Mouse (Mus musculus) embryonic facial prominence, embryonic 13.5 days (tissue): ENCODE data around the gene Trim7. TPM values are rescaled to one million over a fixed set of nuclear protein-coding genes. Genes with fewer than 3 reads are reported as not detected.

Experiments used
- ATAC-seq: fragments of 200-750 bp; cut with Nextera tagmentation; 2 replicates; pipeline ENCODE4 v1.8.0; 2017; ENCODE audit warnings: low read depth; ENCODE audit not compliant: insufficient number of reproducible peaks, insufficient read depth, low FRiP score, low TSS enrichment
- H3K27ac ChIP-seq: fragments of 300-500 bp; sonication (generic); 2 replicates; pipeline ENCODE4 v1.5.1; 2015; ENCODE audit warnings: moderate library complexity, mild to moderate bottlenecking, inconsistent platforms
- H3K27me3 ChIP-seq: fragments of 300-500 bp; sonication (generic); 2 replicates; pipeline ENCODE4 v1.6.1; 2015; ENCODE audit warnings: mild to moderate bottlenecking, inconsistent platforms
- H3K36me3 ChIP-seq: fragments of 300-500 bp; sonication (generic); 2 replicates; pipeline ENCODE4 v1.6.1; 2015; ENCODE audit warnings: mild to moderate bottlenecking, inconsistent platforms
- H3K4me1 ChIP-seq: fragments of 300-500 bp; sonication (generic); 2 replicates; pipeline ENCODE4 v1.6.1; 2015; ENCODE audit warnings: inconsistent platforms
- H3K4me2 ChIP-seq: fragments of 300-500 bp; sonication (generic); 2 replicates; pipeline ENCODE4 v1.6.1; 2015; ENCODE audit warnings: moderate library complexity, mild to moderate bottlenecking, inconsistent platforms
- H3K4me3 ChIP-seq: fragments of 300-500 bp; sonication (generic); 2 replicates; pipeline ENCODE4 v1.5.1; 2015; ENCODE audit warnings: mild to moderate bottlenecking, inconsistent platforms
- H3K9ac ChIP-seq: fragments of 300-500 bp; sonication (generic); 2 replicates; pipeline ENCODE4 v1.6.1; 2015; ENCODE audit warnings: mild to moderate bottlenecking, inconsistent platforms
- H3K9me3 ChIP-seq: fragments of 300-500 bp; sonication (generic); 2 replicates; pipeline ENCODE4 v1.6.1; 2016; ENCODE audit warnings: inconsistent platforms
- WGBS: fragments of 180-500 bp; shearing (Covaris S2); methylation state at CpG from one replicate; pipeline ENCODE4 v1.1.7; 2015; ENCODE audit warnings: mixed read lengths; 5-methylcytosine and 5-hydroxymethylcytosine counted together
- polyA plus RNA-seq: library from polyadenylated mRNA; unstranded; fragments of >200 nt; fragmentation: Nextera tagmentation; extraction: Ambion mirVana; gene quantifications from 2 replicates; pipeline ENCODE4 v1.2.1, GENCODE M21; 2015

Trim7 gene
- polyA plus RNA-seq, 1 experiment from 2014 or later: 1.1 TPM

DNA sequence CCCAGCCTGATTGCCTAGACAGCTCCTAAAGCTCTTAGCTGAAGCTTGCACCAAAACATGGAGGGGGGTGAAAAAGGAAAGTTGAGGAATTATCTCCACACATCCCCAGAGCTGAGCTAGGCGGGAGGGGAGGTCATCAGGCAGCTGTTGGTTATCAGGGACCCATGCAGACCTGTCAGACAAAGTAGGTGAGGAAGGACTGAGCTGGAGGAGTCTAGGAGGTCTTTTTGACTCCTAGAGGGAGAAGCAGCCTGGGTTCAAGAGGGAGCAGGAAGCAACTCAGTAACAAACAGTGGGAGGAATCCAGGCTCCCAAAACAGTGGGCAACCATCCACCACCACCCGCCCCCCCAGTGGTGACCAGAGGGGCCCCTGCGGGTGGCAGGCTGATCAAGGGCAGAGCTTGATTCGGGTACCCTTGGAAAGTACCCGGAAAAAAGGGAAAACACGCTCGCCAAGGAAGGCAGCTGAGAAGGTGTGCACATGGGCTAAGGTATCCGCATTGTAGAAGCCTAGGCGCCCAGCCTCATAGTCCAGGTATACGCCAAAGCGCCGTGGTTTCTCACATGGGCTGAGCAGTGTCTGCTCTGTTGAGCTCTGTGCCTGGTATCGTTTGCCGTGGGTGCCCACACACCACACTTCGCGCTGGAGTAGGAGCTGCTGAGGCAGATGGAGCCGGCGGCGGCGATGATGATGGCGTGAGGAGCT, 18.9 kb upstream of the Trim7 start:
- Histone ChIP-seq H3K4me1 (peaks cover 13% of the 10 kb centered on the region), H3K36me3 (peaks cover 99% of the 10 kb centered on the region), H3K4me2 (no peak overlapping the region), H3K9ac (no peak overlapping the region), H3K27me3 (no peaks in the 10 kb centered on the region), H3K27ac (no peak overlapping the region), H3K4me3 (no peak overlapping the region), H3K9me3 (no peaks in the 10 kb centered on the region)
- ATAC-seq: no peak; the same call in 1 of the 2 replicates
- 57% methylated on average over 21 of the region's 21 CpGs for WGBS

DNA sequence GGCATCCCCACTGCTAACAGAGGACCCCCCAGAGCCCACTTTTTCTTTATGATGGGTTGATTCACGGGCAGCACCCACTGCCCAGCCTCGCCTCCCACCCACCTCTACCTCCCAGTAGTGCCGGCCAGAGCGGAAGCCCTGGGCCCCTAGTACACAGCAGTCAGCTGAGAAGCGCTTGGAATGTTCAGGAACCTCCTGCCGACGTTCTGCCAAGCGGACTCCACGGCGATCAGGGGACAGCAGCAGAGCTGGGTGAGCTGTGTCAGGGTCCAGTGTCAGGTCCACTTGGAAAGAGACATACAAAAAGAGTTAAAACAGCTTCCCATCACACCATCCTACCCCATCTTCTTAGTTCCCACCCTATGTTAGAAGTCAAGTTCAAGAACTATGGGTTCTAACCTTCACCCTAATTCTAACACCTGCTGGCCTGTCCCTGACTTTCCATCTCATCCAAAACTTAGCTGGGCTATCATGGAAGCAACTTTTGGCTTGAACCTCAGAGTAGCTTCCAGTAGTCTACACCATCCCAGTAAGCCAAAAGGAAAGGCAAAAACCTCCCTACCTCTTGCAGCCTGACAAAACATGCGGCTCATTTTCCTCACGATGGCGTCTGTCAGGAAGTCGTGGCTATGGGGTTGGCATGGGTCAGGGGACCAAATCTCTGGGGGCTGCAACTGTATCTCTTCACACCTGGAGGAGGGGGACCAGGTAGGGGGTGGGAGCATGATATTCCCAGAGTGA, 18.2 kb upstream of the Trim7 start:
- Histone ChIP-seq H3K9ac (no peak overlapping the region), H3K4me1 (peaks cover 6% of the 10 kb centered on the region; the same call in 1 of the 2 replicates), H3K36me3 (peaks cover 99% of the 10 kb centered on the region), H3K9me3 (no peaks in the 10 kb centered on the region), H3K27ac (no peak overlapping the region), H3K27me3 (no peaks in the 10 kb centered on the region), H3K4me3 (no peak overlapping the region), H3K4me2 (no peak overlapping the region)
- no peak; the same call in 1 of the 2 replicates for ATAC-seq
- WGBS: 61% methylated on average over 14 of the region's 14 CpGs

- peaks cover 98% of the 10 kb centered on the region for H3K36me3 ChIP-seq
- H3K27ac ChIP-seq: no peak overlapping the region
- no peak overlapping the region for H3K4me3 ChIP-seq
- no peak overlapping the region for H3K4me2 ChIP-seq
- no peaks in the 10 kb centered on the region for H3K9me3 ChIP-seq
- no peak for ATAC-seq
- peaks cover 2% of the 10 kb centered on the region; the same call in 1 of the 2 replicates for H3K4me1 ChIP-seq
- no peak overlapping the region for H3K9ac ChIP-seq
- H3K27me3 ChIP-seq: no peaks in the 10 kb centered on the region
Observed at GRCm38 (mm10) chr11:48808304-48808646, 17.7 kb upstream of the Trim7 start.

GRCm38 (mm10) chr11:48808737-48809433, 17.1 kb upstream of the Trim7 start:
- ATAC-seq: no peak
- no peak overlapping the region for H3K9ac ChIP-seq
- H3K4me1 ChIP-seq: peaks cover 5% of the 10 kb centered on the region
- H3K27me3 ChIP-seq: no peaks in the 10 kb centered on the region
- WGBS: 72% methylated on average over 16 of the region's 16 CpGs
- H3K4me2 ChIP-seq: no peak overlapping the region
- H3K36me3 ChIP-seq: peaks cover 94% of the 10 kb centered on the region
- H3K27ac ChIP-seq: peak overlapping the region; percentile 28
- H3K4me3 ChIP-seq: no peak overlapping the region
- H3K9me3 ChIP-seq: no peaks in the 10 kb centered on the region

DNA sequence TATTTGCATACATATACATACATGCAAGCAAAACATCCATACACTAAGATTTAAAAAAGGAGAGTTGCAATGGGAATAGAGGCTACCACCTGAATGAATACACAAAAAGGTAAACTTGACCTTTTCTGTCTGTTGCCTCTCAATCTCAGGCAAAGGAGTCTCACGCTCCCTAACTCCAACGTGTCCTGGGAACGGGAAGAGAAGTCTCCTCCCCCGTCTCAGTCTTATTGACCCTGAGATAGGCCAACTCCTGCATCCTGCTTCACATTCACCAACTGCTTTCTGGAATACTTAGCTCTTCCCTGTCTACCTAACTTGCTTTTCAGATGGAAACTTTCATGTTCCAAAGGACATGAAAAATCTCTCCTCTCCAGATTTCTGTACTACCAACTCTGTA, 16.5 kb upstream of the Trim7 start:
- H3K4me1 ChIP-seq: peaks cover 9% of the 10 kb centered on the region
- H3K9ac ChIP-seq: no peak overlapping the region
- no peaks in the 10 kb centered on the region for H3K9me3 ChIP-seq
- no peak overlapping the region for H3K4me3 ChIP-seq
- peak overlapping the region; percentile 28; the same call in 1 of the 2 replicates for H3K27ac ChIP-seq
- H3K4me2 ChIP-seq: no peak overlapping the region
- no peaks in the 10 kb centered on the region for H3K27me3 ChIP-seq
- 67% methylated on average over 4 of the region's 4 CpGs for WGBS
- ATAC-seq: no peak
- H3K36me3 ChIP-seq: peaks cover 90% of the 10 kb centered on the region

DNA sequence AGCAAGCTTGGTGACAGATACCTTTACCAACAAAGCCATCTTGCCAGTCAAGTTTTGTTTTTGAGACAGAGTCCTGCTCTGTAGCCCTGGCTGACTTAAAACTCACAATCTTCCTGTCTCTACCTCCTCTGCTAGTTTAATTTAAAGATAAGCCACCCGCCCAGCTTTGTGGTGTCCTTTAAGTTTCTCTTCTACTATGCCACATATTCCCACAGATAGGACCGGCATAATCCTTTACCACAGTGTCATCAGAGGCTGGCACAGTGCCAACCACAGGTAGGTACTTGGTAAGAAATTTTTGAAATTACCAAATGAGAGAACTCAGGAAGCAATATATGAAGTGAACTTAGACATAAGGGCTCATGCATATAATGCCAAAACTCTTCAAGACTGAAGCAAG, 15.8 kb upstream of the Trim7 start:
- H3K27ac ChIP-seq: no peak overlapping the region
- H3K9me3 ChIP-seq: no peaks in the 10 kb centered on the region
- H3K27me3 ChIP-seq: no peaks in the 10 kb centered on the region
- no peak overlapping the region for H3K4me3 ChIP-seq
- no peak overlapping the region for H3K9ac ChIP-seq
- H3K4me2 ChIP-seq: no peak overlapping the region
- peaks cover 16% of the 10 kb centered on the region for H3K4me1 ChIP-seq
- ATAC-seq: no peak
- 87% methylated on average over 2 of the region's 2 CpGs for WGBS
- H3K36me3 ChIP-seq: peaks cover 88% of the 10 kb centered on the region

- H3K27me3 ChIP-seq: no peaks in the 10 kb centered on the region
- no peak overlapping the region for H3K4me3 ChIP-seq
- H3K9ac ChIP-seq: no peak overlapping the region
- ATAC-seq: no peak
- peaks cover 28% of the 10 kb centered on the region for H3K4me1 ChIP-seq
- H3K9me3 ChIP-seq: no peaks in the 10 kb centered on the region
- H3K4me2 ChIP-seq: no peak overlapping the region
- H3K36me3 ChIP-seq: peaks cover 52% of the 10 kb centered on the region
- no peak overlapping the region for H3K27ac ChIP-seq
Observed at GRCm38 (mm10) chr11:48813782-48814181, 12.2 kb upstream of the Trim7 start.

- 75% methylated on average over 16 of the region's 16 CpGs for whole genome bisulfite sequencing
- no peak overlapping the region for H3K27ac ChIP-seq
- peak overlapping the region; percentile 83 for H3K4me2 ChIP-seq
- H3K9me3 ChIP-seq: no peaks in the 10 kb centered on the region
- peaks cover 32% of the 10 kb centered on the region for H3K36me3 ChIP-seq
- no peaks in the 10 kb centered on the region for H3K27me3 ChIP-seq
- peak overlapping the region; percentile 89 for H3K9ac ChIP-seq
- H3K4me1 ChIP-seq: peaks cover 28% of the 10 kb centered on the region
- peak overlapping the region; percentile 75 for H3K4me3 ChIP-seq
- ATAC-seq: no peak
Observed at GRCm38 (mm10) chr11:48815851-48816250, 10.1 kb upstream of the Trim7 start.

- peak overlapping the region; percentile 57; the same call in 1 of the 2 replicates for H3K27ac ChIP-seq
- peak overlapping the region; percentile 89 for H3K9ac ChIP-seq
- H3K4me3 ChIP-seq: peak overlapping the region; percentile 75
- H3K4me2 ChIP-seq: peak overlapping the region; percentile 83
- ATAC-seq: peak; percentile 39
- H3K9me3 ChIP-seq: no peaks in the 10 kb centered on the region
- 4% methylated on average over 23 of the region's 23 CpGs for WGBS
- no peaks in the 10 kb centered on the region for H3K27me3 ChIP-seq
- peaks cover 27% of the 10 kb centered on the region for H3K36me3 ChIP-seq
- H3K4me1 ChIP-seq: peaks cover 28% of the 10 kb centered on the region
Observed at GRCm38 (mm10) chr11:48816281-48816781, 9.6 kb upstream of the Trim7 start.

- Histone ChIP-seq H3K4me2 (peak within 1 kb of the TSS; percentile 83), H3K27me3 (no peaks in the 10 kb centered on the region), H3K36me3 (peaks cover 20% of the 10 kb centered on the region), H3K27ac (peak within 1 kb of the TSS; percentile 93), H3K4me3 (peak within 1 kb of the TSS; percentile 75), H3K9me3 (no peaks in the 10 kb centered on the region), H3K4me1 (peaks cover 28% of the 10 kb centered on the region), H3K9ac (peak within 1 kb of the TSS; percentile 89)
- WGBS: under 1% methylated on average over 77 of the region's 77 CpGs
- ATAC-seq: peak; percentile 96
Observed at GRCm38 (mm10) chr11:48816800-48817665, 8.9 kb upstream of the Trim7 start, which contains the start of gene Trim41. Trim41 (minus strand) TSS chr11:48817353.

- H3K4me1 ChIP-seq: peaks cover 28% of the 10 kb centered on the region
- no peaks in the 10 kb centered on the region for H3K27me3 ChIP-seq
- no peak for ATAC-seq
- 5% methylated on average over 9 of the region's 9 CpGs for WGBS
- peak overlapping the region; percentile 93 for H3K27ac ChIP-seq
- H3K9ac ChIP-seq: peak overlapping the region; percentile 89
- peak overlapping the region; percentile 83 for H3K4me2 ChIP-seq
- H3K9me3 ChIP-seq: no peaks in the 10 kb centered on the region
- H3K36me3 ChIP-seq: peaks cover 13% of the 10 kb centered on the region; the same call in 1 of the 2 replicates
- peak overlapping the region; percentile 75 for H3K4me3 ChIP-seq
Observed at GRCm38 (mm10) chr11:48817794-48818193, 8.1 kb upstream of the Trim7 start.
